Mouse (Mus musculus) midbrain, embryonic 14.5 days (tissue): ENCODE measurements at regions not wholly inside any gene's neighbourhood (a gene's known extent, or its start where the extent isn't known, plus 50 kb on each side); places are given as distances from the start of the nearest gene placed in this dataset.

Source experiments
- ATAC-seq: fragments of 200-750 bp; cut with Nextera tagmentation; 2 replicates; pipeline ENCODE4 v1.8.0; 2017; ENCODE audit warnings: moderate number of reproducible peaks, moderate library complexity; ENCODE audit not compliant: low FRiP score, low TSS enrichment
- DNase-seq: peaks from one replicate; pipeline ENCODE4 v3.0.0-alpha.2; 2015
- H3K27ac ChIP-seq: fragments of 300-500 bp; sonication (generic); replicated peaks from 2 replicates; pipeline ENCODE4 v1.5.1; 2014; ENCODE audit warnings: mild to moderate bottlenecking, low read depth, low read length, moderate library complexity
- H3K27me3 ChIP-seq: fragments of 300-500 bp; sonication (generic); 2 replicates; pipeline ENCODE4 v1.6.1; 2014; ENCODE audit warnings: low read length, control low read depth, mixed read lengths; ENCODE audit not compliant: control insufficient read depth, insufficient read depth
- H3K36me3 ChIP-seq: fragments of 300-500 bp; sonication (generic); 2 replicates; pipeline ENCODE4 v1.6.1; 2014; ENCODE audit warnings: low read length, control low read depth; ENCODE audit not compliant: control insufficient read depth, insufficient read depth
- H3K4me1 ChIP-seq: fragments of 300-500 bp; sonication (generic); 2 replicates; pipeline ENCODE4 v1.6.1; 2014; ENCODE audit warnings: mild to moderate bottlenecking, antibody characterized with exemption, low read length, control low read depth; ENCODE audit not compliant: control insufficient read depth, insufficient read depth
- H3K4me2 ChIP-seq: fragments of 300-500 bp; sonication (generic); 2 replicates; pipeline ENCODE4 v1.6.1; 2014; ENCODE audit warnings: mild to moderate bottlenecking, low read length, moderate library complexity
- H3K4me3 ChIP-seq: fragments of 300-500 bp; sonication (generic); replicated peaks from 2 replicates; pipeline ENCODE4 v1.5.1; 2014; ENCODE audit warnings: low read depth, low read length
- H3K9ac ChIP-seq: fragments of 300-500 bp; sonication (generic); replicated peaks from 2 replicates; pipeline ENCODE4 v1.6.1; 2014; ENCODE audit warnings: mild to moderate bottlenecking, low read length, moderate library complexity
- H3K9me3 ChIP-seq: fragments of 300-500 bp; sonication (generic); 2 replicates; pipeline ENCODE4 v1.6.1; 2016; ENCODE audit warnings: low read length, control low read depth, mixed read lengths; ENCODE audit not compliant: control insufficient read depth
- WGBS: fragments of 180-500 bp; shearing (Covaris S2); extraction: QIAGEN DNeasy Blood & Tissue Kit; methylation state at CpG from one replicate; pipeline ENCODE4 v1.1.7; 2014; 5-methylcytosine and 5-hydroxymethylcytosine counted together

GRCm38 (mm10) chr4:72688842-72689241 is 163.6 kb downstream of the Aldoart1 start:
- Histone ChIP-seq H3K36me3 (no peaks in the 10 kb centered on the region), H3K4me3 (no peak overlapping the region), H3K4me2 (no peak overlapping the region), H3K4me1 (no peaks in the 10 kb centered on the region), H3K9ac (no peak overlapping the region), H3K27ac (no peak overlapping the region), H3K9me3 (no peaks in the 10 kb centered on the region), H3K27me3 (no peaks in the 10 kb centered on the region)
- ATAC-seq (no peak), DNase-seq (no peak)
- WGBS: 89% methylated on average over 4 of the region's 4 CpGs

- Histone ChIP-seq H3K4me1 (no peaks in the 10 kb centered on the region), H3K9ac (no peak overlapping the region), H3K9me3 (no peaks in the 10 kb centered on the region), H3K27ac (no peak overlapping the region), H3K4me2 (no peak overlapping the region), H3K36me3 (no peaks in the 10 kb centered on the region), H3K4me3 (no peak overlapping the region), H3K27me3 (no peaks in the 10 kb centered on the region)
- ATAC-seq (no peak), DNase-seq (no peak)
- WGBS: 88% methylated on average over 2 of the region's 2 CpGs
These were observed 178.4 kb downstream of the Aldoart1 start for GRCm38 (mm10) chr4:72674006-72674405.

GRCm38 (mm10) chr4:72671652-72672411 is 180.6 kb downstream of the Aldoart1 start:
- ATAC-seq: 0 out of 2 replicates have a peak, but pooled peaks have one; percentile 11
- H3K36me3 ChIP-seq: no peaks in the 10 kb centered on the region
- no peak overlapping the region for H3K27ac ChIP-seq
- no peak overlapping the region for H3K4me3 ChIP-seq
- DNase-seq: no peak
- H3K9ac ChIP-seq: no peak overlapping the region
- WGBS: 82% methylated on average over 5 of the region's 5 CpGs
- no peaks in the 10 kb centered on the region for H3K9me3 ChIP-seq
- H3K4me1 ChIP-seq: no peaks in the 10 kb centered on the region
- H3K27me3 ChIP-seq: no peaks in the 10 kb centered on the region
- no peak overlapping the region for H3K4me2 ChIP-seq

- WGBS: 84% methylated on average over 5 of the region's 5 CpGs
These were observed 182.5 kb downstream of the Aldoart1 start for GRCm38 (mm10) chr4:72669827-72670494.

GRCm38 (mm10) chr4:72664379-72664778 is 188.1 kb downstream of the Aldoart1 start:
- H3K4me1 ChIP-seq: no peaks in the 10 kb centered on the region
- no peak for ATAC-seq
- no peak overlapping the region for H3K9ac ChIP-seq
- no peak overlapping the region for H3K27ac ChIP-seq
- no peaks in the 10 kb centered on the region for H3K9me3 ChIP-seq
- no peak for DNase-seq
- H3K4me3 ChIP-seq: no peak overlapping the region
- H3K27me3 ChIP-seq: no peaks in the 10 kb centered on the region
- no peak overlapping the region for H3K4me2 ChIP-seq
- no peaks in the 10 kb centered on the region for H3K36me3 ChIP-seq

More at GRCm38 (mm10) chr4:72669827-72670494, 182.5 kb downstream of the Aldoart1 start:
- H3K4me3 ChIP-seq: no peak overlapping the region
- no peaks in the 10 kb centered on the region for H3K9me3 ChIP-seq
- no peak overlapping the region for H3K4me2 ChIP-seq
- ATAC-seq (no peak), DNase-seq (no peak)
- H3K9ac ChIP-seq: no peak overlapping the region
- no peak overlapping the region for H3K27ac ChIP-seq
- no peaks in the 10 kb centered on the region for H3K36me3 ChIP-seq
- no peaks in the 10 kb centered on the region for H3K4me1 ChIP-seq
- no peaks in the 10 kb centered on the region for H3K27me3 ChIP-seq

- ATAC-seq (no peak), DNase-seq (peak; percentile 3)
- Histone ChIP-seq H3K4me2 (no peak overlapping the region), H3K27me3 (no peaks in the 10 kb centered on the region), H3K4me1 (no peaks in the 10 kb centered on the region), H3K27ac (no peak overlapping the region), H3K9me3 (no peaks in the 10 kb centered on the region), H3K4me3 (no peak overlapping the region), H3K36me3 (no peaks in the 10 kb centered on the region), H3K9ac (no peak overlapping the region)
These were observed 190.0 kb downstream of the Aldoart1 start for GRCm38 (mm10) chr4:72662477-72662876.

GRCm38 (mm10) chr4:72656206-72656605 is 196.2 kb downstream of the Aldoart1 start:
- Histone ChIP-seq H3K4me1 (no peaks in the 10 kb centered on the region), H3K4me2 (no peak overlapping the region), H3K36me3 (no peaks in the 10 kb centered on the region), H3K27ac (no peak overlapping the region), H3K27me3 (no peaks in the 10 kb centered on the region), H3K9ac (no peak overlapping the region), H3K4me3 (no peak overlapping the region), H3K9me3 (no peaks in the 10 kb centered on the region)
- WGBS: 100% methylated on average over 1 of the region's 1 CpGs
- DNase-seq (no peak), ATAC-seq (no peak)

- no peaks in the 10 kb centered on the region for H3K9me3 ChIP-seq
- DNase-seq: no peak
- H3K9ac ChIP-seq: no peak overlapping the region
- WGBS: 60% methylated on average over 1 of the region's 1 CpGs
- H3K4me2 ChIP-seq: no peak overlapping the region
- H3K36me3 ChIP-seq: no peaks in the 10 kb centered on the region
- no peak overlapping the region for H3K4me3 ChIP-seq
- H3K4me1 ChIP-seq: no peaks in the 10 kb centered on the region
- no peaks in the 10 kb centered on the region for H3K27me3 ChIP-seq
- no peak overlapping the region for H3K27ac ChIP-seq
- ATAC-seq: no peak
These were observed 205.3 kb downstream of the Aldoart1 start for GRCm38 (mm10) chr4:72647130-72647529.

GRCm38 (mm10) chr4:72629416-72629815 is 223.0 kb downstream of the Aldoart1 start:
- no peak for ATAC-seq
- peak; percentile 27 for DNase-seq
- H3K27ac ChIP-seq: no peak overlapping the region
- no peak overlapping the region for H3K4me3 ChIP-seq
- no peak overlapping the region for H3K9ac ChIP-seq
- no peaks in the 10 kb centered on the region for H3K27me3 ChIP-seq
- H3K9me3 ChIP-seq: peaks cover 3% of the 10 kb centered on the region; the same call in 1 of the 2 replicates
- no peaks in the 10 kb centered on the region for H3K36me3 ChIP-seq
- 19% methylated on average over 3 of the region's 3 CpGs for WGBS
- H3K4me1 ChIP-seq: no peaks in the 10 kb centered on the region
- H3K4me2 ChIP-seq: no peak overlapping the region
